Comparison of ENCODE assay signal across 17 mouse cellular contexts in genomic region chr1:78546258-78546657, GRCm38 (mm10). TPM values are rescaled to one million over a fixed set of nuclear protein-coding genes. Genes with fewer than 3 reads are reported as not detected.
"Had no signal": no experiment of that assay in that cellular context is flagged by ENCODE, and none has a peak within 500 bp of the region (broad histone marks: within the 10 kb centered on the region; RNA-seq: fewer than 3 reads in every experiment).

No protein-coding gene starts in this region.

- H3K9me3 ChIP-seq: neural tube, embryonic 12.5 days; neural tube, embryonic 13.5 days; neural tube, embryonic 15.5 days; stomach, embryonic 15.5 days had no signal

- DNase-seq: right cerebral cortex, adult 18-20 months; right cerebral cortex, postnatal 14 days; right cerebral cortex, postnatal 25 days; right cerebral cortex, postnatal 4 days; spleen, adult 18-20 months; thymus, adult 18-20 months; thymus, adult 2 months; thymus, postnatal 14 days; thymus, postnatal 25 days; thymus, postnatal 36 days; thymus, postnatal 4 days had no signal

- H3K4me1 ChIP-seq: neural tube, embryonic 12.5 days; neural tube, embryonic 13.5 days; neural tube, embryonic 15.5 days; stomach, embryonic 15.5 days had no signal

- H3K9ac ChIP-seq: neural tube, embryonic 12.5 days; neural tube, embryonic 13.5 days; neural tube, embryonic 15.5 days; stomach, embryonic 15.5 days had no signal

- H3K27ac ChIP-seq: neural tube, embryonic 12.5 days; neural tube, embryonic 13.5 days; neural tube, embryonic 15.5 days; stomach, embryonic 15.5 days had no signal

- H3K4me3 ChIP-seq: neural tube, embryonic 12.5 days; neural tube, embryonic 13.5 days; neural tube, embryonic 15.5 days; stomach, embryonic 15.5 days had no signal

- H3K36me3 ChIP-seq: neural tube, embryonic 12.5 days; neural tube, embryonic 13.5 days; neural tube, embryonic 15.5 days; stomach, embryonic 15.5 days had no signal

- H3K4me2 ChIP-seq: neural tube, embryonic 12.5 days; neural tube, embryonic 13.5 days; neural tube, embryonic 15.5 days; stomach, embryonic 15.5 days had no signal

- H3K27me3 ChIP-seq: neural tube, embryonic 12.5 days; neural tube, embryonic 13.5 days; neural tube, embryonic 15.5 days; stomach, embryonic 15.5 days had no signal

RNA-seq across cellular contexts. Expression of gene BC035947, which starts 34.3 kb away (rescaled TPM):
- polyA plus RNA-seq: thymus, adult 2 months; thymus, postnatal 0 days had no signal

RNA-seq across cellular contexts. Expression of gene Mogat1, which starts 35.5 kb away (rescaled TPM):
- polyA plus RNA-seq: neural tube, embryonic 13.5 days; stomach, embryonic 14.5 days had no signal
